Mouse (Mus musculus): ENCODE measurements around the gene Gm3285.

Gm3285 gene

DNA sequence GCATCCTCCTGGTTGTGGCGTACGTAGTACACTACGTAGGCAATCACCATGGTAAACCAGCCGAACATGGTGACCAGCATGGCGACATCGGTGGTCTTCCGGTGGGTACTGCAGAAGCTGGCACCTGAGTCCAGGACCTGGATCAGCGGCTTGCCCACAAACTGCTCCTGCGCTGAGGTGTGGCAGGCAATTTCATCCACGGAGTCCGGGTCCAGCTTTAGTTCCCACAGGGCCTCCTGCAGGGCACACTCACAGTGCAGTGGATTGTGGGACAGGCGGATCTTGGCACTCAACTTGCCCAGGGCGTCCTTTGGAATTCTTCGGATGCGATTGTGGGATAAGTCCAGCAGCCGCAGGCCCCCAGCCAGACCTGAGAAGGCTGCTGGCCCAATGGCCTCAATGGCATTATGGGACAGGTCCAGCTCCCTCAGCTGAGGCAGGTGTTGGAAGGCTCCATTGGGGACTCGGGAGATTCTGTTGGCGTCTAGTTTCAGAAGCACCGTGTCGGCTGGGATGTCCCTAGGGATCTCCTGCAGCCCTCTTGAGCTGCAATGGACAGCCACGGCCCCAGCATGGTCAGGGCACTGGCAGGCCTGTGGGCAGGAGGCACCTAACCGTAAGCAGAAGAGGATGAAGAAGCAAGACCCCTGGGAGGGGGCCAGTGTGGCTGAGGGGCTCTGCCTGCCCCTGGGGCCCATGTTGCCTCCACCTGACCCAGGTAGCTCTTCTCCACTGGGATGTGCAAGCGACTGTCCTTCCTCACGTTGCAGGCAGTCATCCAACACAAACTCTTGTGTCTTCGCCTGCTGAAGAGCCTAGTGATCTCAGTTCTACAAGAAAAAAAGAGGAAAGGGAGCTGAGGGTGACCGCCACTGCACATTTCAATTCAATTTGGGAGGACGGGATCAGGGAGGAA lies 39.4 kb downstream of the Gm3285 start:
- in situ Hi-C loops (cut with MboI), result no loop called here

DNA sequence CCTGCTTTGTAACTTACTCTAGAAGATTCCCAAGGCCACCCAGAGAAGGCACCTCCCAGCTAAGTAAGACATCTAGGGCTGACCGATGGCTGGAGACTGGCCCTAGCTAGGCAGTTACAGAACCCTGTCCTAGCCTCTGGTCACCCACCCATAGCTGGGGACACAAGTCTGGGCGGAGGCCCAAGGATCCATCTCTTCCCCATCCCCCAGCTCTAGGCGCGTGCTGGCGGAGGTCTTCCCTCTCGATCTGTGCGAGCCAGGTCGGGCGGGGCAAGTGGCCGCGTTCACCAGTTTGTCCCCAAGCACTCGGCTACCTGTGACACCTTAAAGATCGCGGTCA lies 40.1 kb downstream of the Gm3285 start:
- in situ Hi-C loops (cut with MboI), result no loop called here

DNA sequence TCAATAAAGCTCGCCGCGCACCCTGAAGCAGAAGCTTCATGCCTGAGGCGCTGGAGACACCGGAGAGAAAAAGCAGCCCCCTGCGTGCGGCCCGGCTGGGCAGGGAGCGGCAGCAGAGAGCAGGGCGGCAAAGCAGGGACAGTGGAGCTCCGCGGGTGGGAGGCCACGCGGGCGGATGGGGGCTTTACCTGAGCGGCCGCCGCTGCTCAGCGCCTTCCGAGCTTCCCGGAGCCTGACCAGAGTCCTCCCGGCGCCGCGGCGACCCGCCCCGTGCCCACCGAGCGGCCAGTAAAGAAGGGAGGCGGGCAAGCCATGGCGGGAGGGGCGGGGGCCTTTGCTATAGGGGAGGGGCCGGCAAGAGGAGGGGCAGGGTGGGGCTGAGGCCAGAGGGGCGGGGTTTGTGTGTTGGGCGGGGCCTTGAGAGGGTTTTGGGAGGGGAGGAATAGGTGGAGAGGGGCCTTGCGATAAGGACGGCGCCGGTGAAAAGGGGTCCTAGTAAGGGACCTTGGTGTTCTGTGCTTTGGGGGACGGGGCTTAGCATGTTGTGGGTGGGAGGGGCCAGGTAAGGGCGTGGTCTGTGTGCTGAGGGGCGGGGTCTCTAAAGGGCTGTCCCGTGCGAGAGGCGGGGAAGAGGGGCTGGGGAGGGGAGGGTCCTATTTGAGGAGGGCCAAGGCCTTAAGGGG lies 40.6 kb downstream of the Gm3285 start, which contains the start of gene Lrrc3:
Lrrc3 (minus strand) TSS at position 326 of the 683 bp plus-strand sequence.
- in situ Hi-C loops (cut with MboI), result no loop called here

DNA sequence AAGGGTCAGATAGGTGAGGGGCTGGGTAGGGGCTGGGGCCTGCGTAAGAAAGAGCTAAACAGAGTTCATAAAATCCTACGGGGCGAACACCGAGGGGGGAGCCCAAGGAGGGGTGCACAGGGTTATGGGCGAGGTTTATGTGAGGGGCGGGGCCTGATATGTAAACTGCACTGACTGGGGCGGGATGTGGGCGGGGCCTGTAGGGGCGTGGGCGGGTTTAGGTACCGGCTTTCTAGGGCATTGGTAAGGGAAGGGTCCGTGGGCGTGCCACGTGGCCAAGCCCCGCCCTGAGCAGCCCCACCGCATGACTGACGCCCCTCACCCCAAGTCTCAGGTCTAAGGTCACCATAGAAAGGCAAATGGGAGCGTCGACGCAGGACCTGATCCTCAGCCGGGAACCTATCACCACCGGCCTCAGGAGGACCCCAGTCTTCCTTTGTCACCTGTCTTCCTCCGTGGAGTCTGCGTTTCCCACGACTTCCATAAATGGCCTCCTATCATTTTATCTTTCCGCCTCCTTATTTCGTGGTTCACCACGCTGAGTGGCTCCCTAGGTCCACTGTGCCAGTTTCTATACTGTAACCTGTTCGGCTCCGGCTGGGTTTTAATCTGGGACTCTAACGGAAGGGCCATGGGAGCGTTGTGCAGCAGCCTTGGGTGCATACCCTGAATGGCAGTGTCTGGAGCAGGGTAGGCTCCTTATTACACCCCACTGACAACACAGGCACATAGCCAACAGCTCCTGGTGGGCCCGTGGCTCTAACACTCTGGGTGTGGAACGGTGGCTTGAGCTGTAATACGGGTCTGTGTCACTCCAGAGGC lies 41.3 kb downstream of the Gm3285 start:
- in situ Hi-C loops (cut with MboI), result no loop called here
